Mouse (Mus musculus) kidney, postnatal 0 days (tissue): Measurements from ENCODE around the gene Prr36. TPM values are rescaled to one million over a fixed set of nuclear protein-coding genes. Genes with fewer than 3 reads are reported as not detected.

ENCODE experiments used
- ATAC-seq: fragments of 200-750 bp; cut with Nextera tagmentation; replicated peaks from 2 replicates; pipeline ENCODE4 v1.8.0; 2017; ENCODE audit warnings: low read depth, moderate number of reproducible peaks, moderate TSS enrichment, moderate library complexity; ENCODE audit not compliant: low FRiP score
- DNase-seq: peaks from one replicate; pipeline ENCODE4 v3.0.0-alpha.2; 2016; ENCODE audit warnings: low spot score
- H3K27ac ChIP-seq: fragments of 300-500 bp; sonication (generic); 2 replicates; pipeline ENCODE4 v1.5.1; 2014; ENCODE audit warnings: mild to moderate bottlenecking
- H3K27me3 ChIP-seq: fragments of 300-500 bp; sonication (generic); 2 replicates; pipeline ENCODE4 v1.6.1; 2014; ENCODE audit warnings: low read length, mixed read lengths; ENCODE audit not compliant: insufficient read depth
- H3K36me3 ChIP-seq: fragments of 300-500 bp; sonication (generic); 2 replicates; pipeline ENCODE4 v1.6.1; 2014; ENCODE audit warnings: low read length, mixed read lengths; ENCODE audit not compliant: insufficient read depth
- H3K4me1 ChIP-seq: fragments of 300-500 bp; sonication (generic); replicated peaks from 2 replicates; pipeline ENCODE4 v1.6.1; 2014; ENCODE audit warnings: antibody characterized with exemption, low read length, mixed read lengths; ENCODE audit not compliant: insufficient read depth
- H3K4me2 ChIP-seq: fragments of 300-500 bp; sonication (generic); 2 replicates; pipeline ENCODE4 v1.6.1; 2014; ENCODE audit warnings: mild to moderate bottlenecking, low read length, moderate library complexity, mixed read lengths
- H3K4me3 ChIP-seq: fragments of 300-500 bp; sonication (generic); replicated peaks from 2 replicates; pipeline ENCODE4 v1.5.1; 2014; ENCODE audit warnings: low read depth, low read length
- H3K9ac ChIP-seq: fragments of 300-500 bp; sonication (generic); 2 replicates; pipeline ENCODE4 v1.6.1; 2014; ENCODE audit warnings: low read depth, low read length
- H3K9me3 ChIP-seq: fragments of 300-500 bp; sonication (generic); replicated peaks from 2 replicates; pipeline ENCODE4 v1.6.1; 2016; ENCODE audit warnings: low read length, inconsistent platforms, mixed read lengths
- CTCF ChIP-seq: IDR thresholded peaks from 2 replicates; pipeline ENCODE4 v1.5.1; 2016; ENCODE audit warnings: antibody characterized with exemption, low read depth, mild to moderate bottlenecking, moderate library complexity
- WGBS: fragments of 180-500 bp; shearing (Covaris S2); extraction: QIAGEN DNeasy Blood & Tissue Kit; methylation state at CpG from one replicate; pipeline ENCODE4 v1.1.7; 2014; 5-methylcytosine and 5-hydroxymethylcytosine counted together
- polyA plus RNA-seq: library from polyadenylated mRNA; unstranded; fragments of >200 nt; fragmentation: Nextera tagmentation; extraction: Ambion mirVana; gene quantifications from 2 replicates; pipeline ENCODE4 v1.2.1, GENCODE M21; 2015

Prr36 gene
- polyA plus RNA-seq, 1 experiment from 2014 or later = 2.8 TPM

- Histone ChIP-seq H3K9me3 (no peaks in the 10 kb centered on the region), H3K27me3 (no peaks in the 10 kb centered on the region), H3K4me2 (no peak overlapping the region), H3K27ac (no peak overlapping the region), H3K4me1 (peaks cover under 1% of the 10 kb centered on the region; the same call in 1 of the 2 replicates), H3K9ac (no peak overlapping the region), H3K36me3 (no peaks in the 10 kb centered on the region), H3K4me3 (no peak overlapping the region)
- WGBS = 44% methylated on average over 4 of the region's 4 CpGs
- no peak for DNase-seq
- TF ChIP-seq CTCF = no peak
- ATAC-seq = no peak
Measured at GRCm38 (mm10) chr8:4162786-4163185, 54.5 kb downstream of the Prr36 start.

Other genes starting within 250 kb of the Prr36 start
- 0.08 and 0.19 TPM in 2 replicates for gene Cd209f, start 111.6 kb downstream of the Prr36 start, polyA plus RNA-seq
- gene Cd209g, start 83.4 kb downstream of the Prr36 start, polyA plus RNA-seq = not detected in 2 replicates
- 16.5 and 17.1 TPM in 2 replicates for gene Evi5l, start 50.9 kb downstream of the Prr36 start, polyA plus RNA-seq
- 1.6 and 1.8 TPM in 2 replicates for gene Lrrc8e, start 9.4 kb upstream of the Prr36 start, polyA plus RNA-seq
- 28.0 and 30.1 TPM in 2 replicates for gene Map2k7, start 21.3 kb upstream of the Prr36 start, polyA plus RNA-seq
- 0.97 and 1.2 TPM in 2 replicates for gene Gm49320, start 21.4 kb upstream of the Prr36 start, polyA plus RNA-seq
- gene Tgfbr3l, start 30.8 kb upstream of the Prr36 start, polyA plus RNA-seq = 2.3 and 2.9 TPM in 2 replicates
- gene Snapc2, start 35.6 kb upstream of the Prr36 start, polyA plus RNA-seq = 42.4 and 43.1 TPM in 2 replicates
- gene Ctxn1, start 41.8 kb upstream of the Prr36 start, polyA plus RNA-seq = 78.0 and 78.6 TPM in 2 replicates
- 61.1 and 64.7 TPM in 2 replicates for gene Timm44, start 58.5 kb upstream of the Prr36 start, polyA plus RNA-seq
- 10.0 and 10.4 TPM in 2 replicates for gene Ccl25, start 107.8 kb upstream of the Prr36 start, polyA plus RNA-seq
- gene Elavl1, start 108.0 kb upstream of the Prr36 start, polyA plus RNA-seq = 162 and 180 TPM in 2 replicates